Mouse (Mus musculus): ENCODE results near the gene Pik3r5.

DNA sequence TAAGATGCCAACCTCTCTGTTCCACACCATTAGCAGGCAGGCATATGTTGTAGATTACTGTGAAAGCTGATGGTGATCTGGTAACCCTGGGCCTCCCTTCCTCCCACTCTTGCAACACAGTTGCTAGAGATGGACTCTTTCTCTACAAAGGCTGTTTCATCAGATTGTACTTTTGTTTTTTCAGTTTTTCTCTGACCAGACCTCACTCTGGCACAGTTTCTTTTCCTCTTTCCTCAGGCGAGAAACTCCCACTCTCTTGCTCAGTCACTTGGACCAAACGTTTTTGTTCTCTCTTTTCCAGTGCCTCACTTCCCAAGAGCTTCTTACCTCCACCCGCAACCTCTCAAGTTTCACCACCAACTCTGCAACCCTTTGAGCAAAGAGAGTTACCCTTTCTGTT lies 82.0 kb downstream of the Pik3r5 start:
- TF ChIP-seq CTCF (IDR thresholded peaks at IDR 0.05; ENCODE audit: control insufficient read depth, insufficient read depth, insufficient replicate concordance, low read depth, low read length): no peak
- TF ChIP-seq POLR2A (IDR thresholded peaks at IDR 0.05; ENCODE audit: control insufficient read depth, low read depth, low read length): no peak
